Mouse (Mus musculus): Measurements from ENCODE around the gene Slc22a16. TPM values are rescaled to one million over a fixed set of nuclear protein-coding genes. Genes with fewer than 3 reads are reported as not detected.

The Slc22a16 gene
- polyA plus RNA-seq, 1 experiment from 2014 or later, result not detected

- Histone ChIP-seq H3K27ac (ENCODE audit: low read depth, low read length) (peak within 1 kb of the TSS; percentile 80), H3K36me3 (ENCODE audit: control insufficient read depth, insufficient read depth, low read length) (no peaks in the 10 kb centered on the region), H3K9me3 (replicated peaks; ENCODE audit: control insufficient read depth, low read length) (0 out of 2 replicates have a peak, but pooled peaks cover 4% of the 10 kb centered on the region), H3K27me3 (ENCODE audit: control insufficient read depth, insufficient read depth, low read length) (no peaks in the 10 kb centered on the region), H3K9ac (ENCODE audit: low read depth, low read length) (peak within 1 kb of the TSS; percentile 39; the same call in 1 of the 2 replicates), H3K4me2 (peak within 1 kb of the TSS; percentile 50), H3K4me1 (ENCODE audit: control insufficient read depth, insufficient read depth, low read length) (peaks cover 12% of the 10 kb centered on the region), H3K4me3 (ENCODE audit: low read depth, low read length) (peak within 1 kb of the TSS; percentile 17)
- no peak for ATAC-seq (replicated peaks; ENCODE audit: insufficient number of reproducible peaks, low FRiP score, low TSS enrichment)
- 57% methylated on average over 8 of the region's 8 CpGs for WGBS (ENCODE audit: insufficient replicate concordance)
Measured at GRCm38 (mm10) chr10:40629656-40630311, 59.6 kb downstream of the Slc22a16 start, which contains the start of gene Ddo. Gene Ddo (plus strand): TSS chr10:40630011.

- H3K27ac ChIP-seq (ENCODE audit: low read depth, low read length), result peak overlapping the region; percentile 80
- no peak for ATAC-seq (replicated peaks; ENCODE audit: insufficient number of reproducible peaks, low FRiP score, low TSS enrichment)
- H3K27me3 ChIP-seq (ENCODE audit: control insufficient read depth, insufficient read depth, low read length), result no peaks in the 10 kb centered on the region
- WGBS (ENCODE audit: insufficient replicate concordance), result 75% methylated on average over 5 of the region's 5 CpGs
- H3K9ac ChIP-seq (ENCODE audit: low read depth, low read length), result no peak overlapping the region
- 0 out of 2 replicates have a peak, but pooled peaks cover 4% of the 10 kb centered on the region for H3K9me3 ChIP-seq (replicated peaks; ENCODE audit: control insufficient read depth, low read length)
- H3K4me3 ChIP-seq (ENCODE audit: low read depth, low read length), result peak overlapping the region; percentile 17; the same call in 1 of the 2 replicates
- H3K4me1 ChIP-seq (ENCODE audit: control insufficient read depth, insufficient read depth, low read length), result peaks cover 12% of the 10 kb centered on the region
- H3K36me3 ChIP-seq (ENCODE audit: control insufficient read depth, insufficient read depth, low read length), result no peaks in the 10 kb centered on the region
- H3K4me2 ChIP-seq, result peak overlapping the region; percentile 50
Measured at GRCm38 (mm10) chr10:40630457-40630856, 60.3 kb downstream of the Slc22a16 start.

- no peak overlapping the region for H3K9ac ChIP-seq (ENCODE audit: low read depth, low read length)
- no peak overlapping the region for H3K27ac ChIP-seq (ENCODE audit: low read depth, low read length)
- no peak overlapping the region for H3K4me3 ChIP-seq (ENCODE audit: low read depth, low read length)
- H3K27me3 ChIP-seq (ENCODE audit: control insufficient read depth, insufficient read depth, low read length), result no peaks in the 10 kb centered on the region
- peaks cover 12% of the 10 kb centered on the region for H3K4me1 ChIP-seq (ENCODE audit: control insufficient read depth, insufficient read depth, low read length)
- H3K36me3 ChIP-seq (ENCODE audit: control insufficient read depth, insufficient read depth, low read length), result no peaks in the 10 kb centered on the region
- no peak overlapping the region for H3K4me2 ChIP-seq
- 0 out of 2 replicates have a peak, but pooled peaks cover 4% of the 10 kb centered on the region for H3K9me3 ChIP-seq (replicated peaks; ENCODE audit: control insufficient read depth, low read length)
- no peak for ATAC-seq (replicated peaks; ENCODE audit: insufficient number of reproducible peaks, low FRiP score, low TSS enrichment)
- 72% methylated on average over 9 of the region's 9 CpGs for WGBS (ENCODE audit: insufficient replicate concordance)
Measured at GRCm38 (mm10) chr10:40630961-40631360, 60.8 kb downstream of the Slc22a16 start.

- Histone ChIP-seq H3K27me3 (ENCODE audit: control insufficient read depth, insufficient read depth, low read length) (no peaks in the 10 kb centered on the region), H3K27ac (ENCODE audit: low read depth, low read length) (no peak overlapping the region), H3K9me3 (replicated peaks; ENCODE audit: control insufficient read depth, low read length) (0 out of 2 replicates have a peak, but pooled peaks cover 4% of the 10 kb centered on the region), H3K36me3 (ENCODE audit: control insufficient read depth, insufficient read depth, low read length) (no peaks in the 10 kb centered on the region), H3K4me3 (ENCODE audit: low read depth, low read length) (no peak overlapping the region), H3K4me1 (ENCODE audit: control insufficient read depth, insufficient read depth, low read length) (peaks cover 12% of the 10 kb centered on the region), H3K9ac (ENCODE audit: low read depth, low read length) (no peak overlapping the region), H3K4me2 (no peak overlapping the region)
- WGBS (ENCODE audit: insufficient replicate concordance), result 82% methylated on average over 3 of the region's 3 CpGs
- ATAC-seq (replicated peaks; ENCODE audit: insufficient number of reproducible peaks, low FRiP score, low TSS enrichment), result no peak
Measured at GRCm38 (mm10) chr10:40632087-40632486, 62.0 kb downstream of the Slc22a16 start.

- no peak overlapping the region for H3K4me2 ChIP-seq
- H3K36me3 ChIP-seq (ENCODE audit: control insufficient read depth, insufficient read depth, low read length), result no peaks in the 10 kb centered on the region
- no peaks in the 10 kb centered on the region for H3K27me3 ChIP-seq (ENCODE audit: control insufficient read depth, insufficient read depth, low read length)
- 23% methylated on average over 10 of the region's 10 CpGs for WGBS (ENCODE audit: insufficient replicate concordance)
- no peaks in the 10 kb centered on the region for H3K9me3 ChIP-seq (replicated peaks; ENCODE audit: control insufficient read depth, low read length)
- H3K4me3 ChIP-seq (ENCODE audit: low read depth, low read length), result no peak overlapping the region
- H3K4me1 ChIP-seq (ENCODE audit: control insufficient read depth, insufficient read depth, low read length), result peaks cover 7% of the 10 kb centered on the region
- no peak overlapping the region for H3K9ac ChIP-seq (ENCODE audit: low read depth, low read length)
- H3K27ac ChIP-seq (ENCODE audit: low read depth, low read length), result 0 out of 2 replicates have a peak overlapping the region, but pooled peaks have one; percentile 58
- ATAC-seq (replicated peaks; ENCODE audit: insufficient number of reproducible peaks, low FRiP score, low TSS enrichment), result no peak
Measured at GRCm38 (mm10) chr10:40637331-40637730, 67.2 kb downstream of the Slc22a16 start.

- Histone ChIP-seq H3K36me3 (ENCODE audit: control insufficient read depth, insufficient read depth, low read length) (no peaks in the 10 kb centered on the region), H3K9ac (ENCODE audit: low read depth, low read length) (no peak overlapping the region), H3K4me2 (no peak overlapping the region), H3K27me3 (ENCODE audit: control insufficient read depth, insufficient read depth, low read length) (no peaks in the 10 kb centered on the region), H3K27ac (ENCODE audit: low read depth, low read length) (no peak overlapping the region), H3K9me3 (replicated peaks; ENCODE audit: control insufficient read depth, low read length) (no peaks in the 10 kb centered on the region), H3K4me3 (ENCODE audit: low read depth, low read length) (no peak overlapping the region), H3K4me1 (ENCODE audit: control insufficient read depth, insufficient read depth, low read length) (peaks cover 7% of the 10 kb centered on the region)
- 58% methylated on average over 7 of the region's 7 CpGs for WGBS (ENCODE audit: insufficient replicate concordance)
- no peak for ATAC-seq (replicated peaks; ENCODE audit: insufficient number of reproducible peaks, low FRiP score, low TSS enrichment)
Measured at GRCm38 (mm10) chr10:40638276-40638675, 68.1 kb downstream of the Slc22a16 start.

GRCm38 (mm10) chr10:40638823-40639819 is 69.0 kb downstream of the Slc22a16 start:
- no peak overlapping the region for H3K4me2 ChIP-seq
- no peaks in the 10 kb centered on the region for H3K36me3 ChIP-seq (ENCODE audit: control insufficient read depth, insufficient read depth, low read length)
- WGBS (ENCODE audit: insufficient replicate concordance), result 70% methylated on average over 26 of the region's 26 CpGs
- H3K27me3 ChIP-seq (ENCODE audit: control insufficient read depth, insufficient read depth, low read length), result no peaks in the 10 kb centered on the region
- H3K9me3 ChIP-seq (replicated peaks; ENCODE audit: control insufficient read depth, low read length), result no peaks in the 10 kb centered on the region
- no peak overlapping the region for H3K27ac ChIP-seq (ENCODE audit: low read depth, low read length)
- no peak overlapping the region for H3K9ac ChIP-seq (ENCODE audit: low read depth, low read length)
- no peak for ATAC-seq (replicated peaks; ENCODE audit: insufficient number of reproducible peaks, low FRiP score, low TSS enrichment)
- no peak overlapping the region for H3K4me3 ChIP-seq (ENCODE audit: low read depth, low read length)
- H3K4me1 ChIP-seq (ENCODE audit: control insufficient read depth, insufficient read depth, low read length), result peaks cover 7% of the 10 kb centered on the region

GRCm38 (mm10) chr10:40640406-40640805 is 70.3 kb downstream of the Slc22a16 start:
- no peaks in the 10 kb centered on the region for H3K9me3 ChIP-seq (replicated peaks; ENCODE audit: control insufficient read depth, low read length)
- H3K27ac ChIP-seq (ENCODE audit: low read depth, low read length), result no peak overlapping the region
- no peak for ATAC-seq (replicated peaks; ENCODE audit: insufficient number of reproducible peaks, low FRiP score, low TSS enrichment)
- no peaks in the 10 kb centered on the region for H3K36me3 ChIP-seq (ENCODE audit: control insufficient read depth, insufficient read depth, low read length)
- H3K4me2 ChIP-seq, result no peak overlapping the region
- no peak overlapping the region for H3K4me3 ChIP-seq (ENCODE audit: low read depth, low read length)
- H3K4me1 ChIP-seq (ENCODE audit: control insufficient read depth, insufficient read depth, low read length), result peaks cover 7% of the 10 kb centered on the region
- no peak overlapping the region for H3K9ac ChIP-seq (ENCODE audit: low read depth, low read length)
- 77% methylated on average over 4 of the region's 4 CpGs for WGBS (ENCODE audit: insufficient replicate concordance)
- no peaks in the 10 kb centered on the region for H3K27me3 ChIP-seq (ENCODE audit: control insufficient read depth, insufficient read depth, low read length)

Measured in heart, embryonic 11.5 days (tissue).